Mouse (Mus musculus) embryonic stem cell, embryonic (primary cell): ENCODE results near the gene Retnlb.
"Not testable (repeated sequence)": the region's sequence is repeated elsewhere in the genome, so short reads cannot be mapped to it uniquely, and the experiment has no call there.

Experiments
- CTCF ChIA-PET, 4 experiments: fragments of 300-600 bp in 2 of 4; fragments of 350-600 bp in 2 of 4; sonication (Branson Sonifier 250); formaldehyde crosslinking; loops; one replicate each; lab custom pipeline; 2022; ENCODE audit warnings: inconsistent platforms in 2 of 4; lab: Charles Lee
- POLR2A ChIA-PET, 4 experiments: fragments of 300-600 bp in 2 of 4; fragments of 350-600 bp in 2 of 4; sonication (Branson Sonifier 250); formaldehyde crosslinking; loops; one replicate each; lab custom pipeline; 2022; ENCODE audit warnings: antibody characterized with exemption in 4 of 4, inconsistent platforms in 1 of 4; lab: Charles Lee

Retnlb gene

GRCm38 (mm10) chr16:48843671-48844386 is 27.2 kb downstream of the Retnlb start:
- CTCF ChIA-PET = no interaction called here
- POLR2A ChIA-PET = no interaction called here

- POLR2A ChIA-PET = interaction anchor here in 2 of 4 experiments (0.6 to 1.3 kb wide), 2 partner anchors 10 to 461 kb away, joined by 3 read pairs; no protein-coding TSS in a partner anchor
- CTCF ChIA-PET = not testable (repeated sequence)
Measured at GRCm38 (mm10) chr16:48865004-48865403, 48.3 kb downstream of the Retnlb start.

- CTCF ChIA-PET = no interaction called here
- POLR2A ChIA-PET = interaction anchor here in 1 of 4 experiments (0.7 to 1.6 kb wide), 3 partner anchors 13 to 438 kb away, joined by 4 to 6 read pairs (median 4); partner anchors contain the start of genes Cip2a and Dzip3
Measured at GRCm38 (mm10) chr16:48867690-48868089, 51.0 kb downstream of the Retnlb start.
